Mouse (Mus musculus) megakaryocyte, embryonic 14.5 days (primary cell): ENCODE data around the gene Tmem95. TPM values are rescaled to one million over a fixed set of nuclear protein-coding genes. Genes with fewer than 3 reads are reported as not detected.
A peak's percentile ranks its signal among the peaks of the same experiment; 100 is the strongest.

Experiments
- H3K27me3 ChIP-seq: replicated peaks from 2 replicates; pipeline ENCODE3; 2012; ENCODE audit warnings: inconsistent platforms
- H3K36me3 ChIP-seq: replicated peaks from 2 replicates; pipeline ENCODE3; 2012; ENCODE audit warnings: low read length, inconsistent platforms, mixed read lengths
- H3K4me1 ChIP-seq: 2 replicates; pipeline ENCODE4 v1.6.1; 2012; ENCODE audit warnings: inconsistent platforms
- H3K4me3 ChIP-seq: replicated peaks from 2 replicates; pipeline ENCODE3; 2012; ENCODE audit warnings: moderate library complexity, mild to moderate bottlenecking, inconsistent platforms
- H3K9me3 ChIP-seq: 2 replicates; pipeline ENCODE4 v1.6.1; 2012; ENCODE audit warnings: inconsistent platforms
- FLI1 ChIP-seq: IDR thresholded peaks from 2 replicates; pipeline ENCODE4 v1.6.1; 2012; ENCODE audit warnings: low read length, inconsistent platforms, mixed read lengths
- GATA1 ChIP-seq: IDR thresholded peaks from 3 replicates; pipeline ENCODE4 v1.6.1; 2012; ENCODE audit warnings: mixed read lengths, low read length, inconsistent platforms, borderline replicate concordance
- polyA plus RNA-seq: library from polyadenylated mRNA; stranded (reverse); fragments of >175 nt; gene quantifications from 2 replicates; pipeline ENCODE4 v1.2.3, GENCODE M21; 2012; ENCODE audit warnings: low replicate concordance; ENCODE audit not compliant: insufficient read depth

Tmem95 gene
- polyA plus RNA-seq, 1 experiment: not detected

GRCm38 (mm10) chr11:69910781-69911560, 33.2 kb upstream of the Tmem95 start:
- Histone ChIP-seq H3K36me3 (peaks cover 88% of the 10 kb centered on the region), H3K9me3 (no peaks in the 10 kb centered on the region), H3K4me1 (peaks cover 33% of the 10 kb centered on the region), H3K27me3 (no peaks in the 10 kb centered on the region), H3K4me3 (no peak overlapping the region)
- TF ChIP-seq FLI1 (no peak), GATA1 (no peak)

GRCm38 (mm10) chr11:69910177-69910576, 32.4 kb upstream of the Tmem95 start:
- Histone ChIP-seq H3K4me1 (peaks cover 25% of the 10 kb centered on the region), H3K36me3 (peaks cover 88% of the 10 kb centered on the region)

GRCm38 (mm10) chr11:69909174-69909573, 31.4 kb upstream of the Tmem95 start:
- no peaks in the 10 kb centered on the region for H3K27me3 ChIP-seq
- TF ChIP-seq FLI1 (no peak), GATA1 (no peak)
- H3K36me3 ChIP-seq: peaks cover 92% of the 10 kb centered on the region
- peaks cover 15% of the 10 kb centered on the region for H3K4me1 ChIP-seq
- no peaks in the 10 kb centered on the region for H3K9me3 ChIP-seq
- no peak overlapping the region for H3K4me3 ChIP-seq

More at GRCm38 (mm10) chr11:69910177-69910576, 32.4 kb upstream of the Tmem95 start:
- Histone ChIP-seq H3K4me3 (no peak overlapping the region), H3K27me3 (no peaks in the 10 kb centered on the region), H3K9me3 (no peaks in the 10 kb centered on the region)
- TF ChIP-seq FLI1 (no peak), GATA1 (no peak)

GRCm38 (mm10) chr11:69908645-69909044, 30.8 kb upstream of the Tmem95 start:
- H3K27me3 ChIP-seq: no peaks in the 10 kb centered on the region
- peaks cover 97% of the 10 kb centered on the region for H3K36me3 ChIP-seq
- H3K9me3 ChIP-seq: no peaks in the 10 kb centered on the region
- TF ChIP-seq FLI1: no peak
- no peak for TF ChIP-seq GATA1
- peaks cover 15% of the 10 kb centered on the region for H3K4me1 ChIP-seq
- H3K4me3 ChIP-seq: no peak overlapping the region

GRCm38 (mm10) chr11:69904311-69904710, 26.5 kb upstream of the Tmem95 start:
- H3K4me3 ChIP-seq: no peak overlapping the region
- no peaks in the 10 kb centered on the region for H3K9me3 ChIP-seq
- peaks cover 39% of the 10 kb centered on the region for H3K4me1 ChIP-seq
- peaks cover 63% of the 10 kb centered on the region for H3K36me3 ChIP-seq
- no peak for TF ChIP-seq FLI1
- TF ChIP-seq GATA1: no peak
- no peaks in the 10 kb centered on the region for H3K27me3 ChIP-seq

GRCm38 (mm10) chr11:69902972-69903371, 25.2 kb upstream of the Tmem95 start:
- no peak for TF ChIP-seq GATA1
- no peak for TF ChIP-seq FLI1
- no peaks in the 10 kb centered on the region for H3K27me3 ChIP-seq
- peaks cover 50% of the 10 kb centered on the region for H3K36me3 ChIP-seq
- H3K4me1 ChIP-seq: peaks cover 52% of the 10 kb centered on the region
- no peaks in the 10 kb centered on the region for H3K9me3 ChIP-seq
- H3K4me3 ChIP-seq: peak overlapping the region; percentile 97

GRCm38 (mm10) chr11:69901993-69902392, 24.2 kb upstream of the Tmem95 start:
- no peaks in the 10 kb centered on the region for H3K27me3 ChIP-seq
- H3K4me3 ChIP-seq: peak overlapping the region; percentile 97
- TF ChIP-seq FLI1 (no peak), GATA1 (no peak)
- no peaks in the 10 kb centered on the region for H3K9me3 ChIP-seq
- H3K36me3 ChIP-seq: peaks cover 40% of the 10 kb centered on the region
- H3K4me1 ChIP-seq: peaks cover 55% of the 10 kb centered on the region

- peak overlapping the region; percentile 97 for H3K4me3 ChIP-seq
- TF ChIP-seq GATA1 (no peak), FLI1 (no peak)
- no peaks in the 10 kb centered on the region for H3K9me3 ChIP-seq
- peaks cover 34% of the 10 kb centered on the region for H3K36me3 ChIP-seq
- no peaks in the 10 kb centered on the region for H3K27me3 ChIP-seq
- H3K4me1 ChIP-seq: peaks cover 55% of the 10 kb centered on the region
Measured at GRCm38 (mm10) chr11:69901406-69901846, 23.6 kb upstream of the Tmem95 start.

- TF ChIP-seq GATA1 (no peak), FLI1 (no peak)
- Histone ChIP-seq H3K4me1 (peaks cover 58% of the 10 kb centered on the region), H3K9me3 (no peaks in the 10 kb centered on the region), H3K4me3 (peak within 1 kb of the TSS; percentile 97), H3K27me3 (no peaks in the 10 kb centered on the region), H3K36me3 (peaks cover 27% of the 10 kb centered on the region)
Measured at GRCm38 (mm10) chr11:69900471-69901405, 22.9 kb upstream of the Tmem95 start, which contains the start of the genes 2810408A11Rik and Neurl4. 2810408A11Rik (minus strand) TSS chr11:69900987. Neurl4 (plus strand) TSS chr11:69901072.

GRCm38 (mm10) chr11:69899870-69900269, 22.1 kb upstream of the Tmem95 start:
- TF ChIP-seq FLI1 (no peak), GATA1 (no peak)
- Histone ChIP-seq H3K9me3 (no peaks in the 10 kb centered on the region), H3K27me3 (no peaks in the 10 kb centered on the region), H3K4me1 (peaks cover 67% of the 10 kb centered on the region), H3K36me3 (peaks cover 19% of the 10 kb centered on the region), H3K4me3 (no peak overlapping the region)
